Mouse (Mus musculus): ENCODE results near the gene Adamts15. TPM values are rescaled to one million over a fixed set of nuclear protein-coding genes. Genes with fewer than 3 reads are reported as not detected.

The Adamts15 gene
- polyA plus RNA-seq (2012; ENCODE audit: insufficient read depth, insufficient read length, low replicate concordance, missing spikeins): not detected in 2 replicates

DNA sequence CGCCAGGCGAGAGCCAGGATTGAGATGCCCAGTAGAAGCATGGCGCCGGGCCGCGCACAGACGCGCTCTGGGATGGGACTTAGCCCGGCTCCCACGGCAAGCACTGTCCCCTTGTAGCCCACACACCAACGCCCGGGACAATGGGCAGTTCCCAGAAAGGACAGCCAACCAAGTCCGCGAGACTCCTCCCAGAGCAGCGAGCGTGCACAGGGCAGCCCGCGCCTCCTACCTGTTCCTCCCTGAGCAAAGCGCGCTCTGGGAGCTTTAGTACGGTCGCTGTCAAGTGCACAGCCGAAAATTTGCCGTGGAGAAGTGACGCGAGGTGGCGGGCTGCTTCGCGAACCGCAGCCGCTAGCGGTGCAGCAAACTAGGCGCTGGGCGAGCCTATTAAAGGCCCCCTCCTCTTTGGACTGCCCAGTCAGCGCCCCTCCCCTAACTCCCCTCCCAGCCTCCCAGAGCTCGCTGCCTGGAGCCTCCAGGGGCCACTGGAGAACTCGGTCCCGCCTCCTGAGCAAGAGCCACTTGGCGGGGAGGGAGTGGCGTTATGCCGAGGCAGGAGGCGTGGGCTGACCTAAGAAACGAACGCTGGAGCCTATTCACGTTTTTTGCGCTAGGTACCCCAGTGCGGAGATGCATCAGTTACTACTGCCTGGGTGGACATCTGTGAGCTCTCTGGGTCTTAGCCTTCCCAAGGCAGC is at the start of gene Adamts15:
Adamts15 (minus strand) TSS at position 256 of the 698 bp plus-strand sequence.
- TF ChIP-seq POLR2A (IDR thresholded peaks at IDR 0.05; ENCODE audit: insufficient read depth, low read depth, low read length) (no peak), CTCF (IDR thresholded peaks at IDR 0.05; ENCODE audit: insufficient read depth, low read depth, low read length) (no peak)
- 1% methylated on average over 47 of the region's 47 CpGs for WGBS
- H3K4me1 ChIP-seq (ENCODE audit: control insufficient read depth, insufficient read depth, low read length): peaks cover 30% of the 10 kb centered on the region
- peak within 1 kb of the TSS; percentile 61 for H3K4me3 ChIP-seq (ENCODE audit: insufficient read depth, low read depth, low read length)
- peak within 1 kb of the TSS; percentile 29; the same call in 1 of the 2 replicates for H3K27ac ChIP-seq (ENCODE audit: insufficient read depth, low read depth, low read length)

DNA sequence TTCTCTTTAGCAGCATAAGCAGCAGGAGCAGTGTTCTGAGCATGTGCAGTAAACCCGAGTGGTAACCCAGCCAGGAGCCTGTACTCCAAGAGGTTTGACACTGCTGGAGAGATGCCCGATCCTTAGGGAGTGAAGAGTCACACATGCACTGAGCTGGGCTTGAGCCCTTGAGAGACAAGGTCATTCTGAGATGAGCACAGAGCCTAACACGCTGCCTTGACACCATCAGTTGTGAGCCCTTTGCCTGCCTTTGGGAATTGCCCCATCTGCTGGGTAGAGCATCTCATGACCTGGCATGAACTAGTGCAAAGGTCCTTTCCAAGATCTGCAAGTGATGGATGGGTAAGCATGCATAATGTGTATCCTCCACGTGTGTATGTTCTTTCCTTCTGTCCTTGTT is 49.7 kb upstream of the Adamts15 start:
- 58% methylated on average over 4 of the region's 4 CpGs for WGBS
- H3K27ac ChIP-seq (ENCODE audit: insufficient read depth, low read depth, low read length): no peak overlapping the region
- H3K4me3 ChIP-seq (ENCODE audit: insufficient read depth, low read depth, low read length): no peak overlapping the region
- no peak for TF ChIP-seq CTCF (IDR thresholded peaks at IDR 0.05; ENCODE audit: insufficient read depth, low read depth, low read length)
- TF ChIP-seq POLR2A (IDR thresholded peaks at IDR 0.05; ENCODE audit: insufficient read depth, low read depth, low read length): no peak
- no peaks in the 10 kb centered on the region for H3K4me1 ChIP-seq (ENCODE audit: control insufficient read depth, insufficient read depth, low read length)

DNA sequence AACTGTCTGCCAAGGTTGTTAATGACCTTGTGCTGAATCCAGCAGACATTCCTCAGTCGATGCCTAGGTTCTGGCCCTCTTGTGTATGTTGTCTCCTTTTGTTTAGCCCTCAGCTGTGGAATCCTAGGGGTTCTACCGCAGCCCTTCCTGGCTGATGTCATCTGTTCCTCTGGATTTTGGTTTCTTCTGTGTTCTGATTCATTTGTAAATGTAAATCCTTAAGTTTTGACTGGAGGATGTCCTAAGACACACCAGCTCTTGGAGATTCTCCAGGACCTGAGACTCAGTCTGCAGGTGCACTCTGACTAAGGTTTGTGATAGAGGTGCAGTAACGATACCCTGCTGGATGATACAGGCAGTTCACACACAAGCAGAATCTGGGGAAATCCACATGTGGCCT is 47.7 kb upstream of the Adamts15 start:
- H3K4me3 ChIP-seq (ENCODE audit: insufficient read depth, low read depth, low read length): no peak overlapping the region
- no peak for TF ChIP-seq CTCF (IDR thresholded peaks at IDR 0.05; ENCODE audit: insufficient read depth, low read depth, low read length)
- TF ChIP-seq POLR2A (IDR thresholded peaks at IDR 0.05; ENCODE audit: insufficient read depth, low read depth, low read length): no peak
- 67% methylated on average over 3 of the region's 3 CpGs for WGBS
- H3K4me1 ChIP-seq (ENCODE audit: control insufficient read depth, insufficient read depth, low read length): no peaks in the 10 kb centered on the region
- H3K27ac ChIP-seq (ENCODE audit: insufficient read depth, low read depth, low read length): no peak overlapping the region

DNA sequence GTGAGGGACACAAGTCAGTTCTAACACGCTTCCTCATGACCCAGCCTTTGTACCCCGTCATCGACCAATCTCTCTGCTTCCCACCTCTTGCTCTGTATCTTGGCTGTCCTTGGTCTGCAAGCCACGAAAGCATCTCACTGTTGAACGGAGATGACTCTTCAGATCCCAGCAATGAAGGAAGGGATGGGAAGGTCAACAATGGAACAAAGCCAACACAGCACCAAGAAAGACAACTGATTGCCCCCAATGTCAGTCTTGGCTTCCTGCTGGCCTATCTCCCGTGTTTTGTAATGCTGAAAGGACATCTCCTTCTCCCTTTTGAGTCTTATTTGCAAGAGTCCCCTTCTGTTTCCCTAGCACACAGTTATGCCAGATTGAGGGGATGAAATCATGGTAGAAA is 45.9 kb upstream of the Adamts15 start:
- peaks cover 4% of the 10 kb centered on the region; the same call in 1 of the 2 replicates for H3K4me1 ChIP-seq (ENCODE audit: control insufficient read depth, insufficient read depth, low read length)
- WGBS: 94% methylated on average over 6 of the region's 6 CpGs
- H3K4me3 ChIP-seq (ENCODE audit: insufficient read depth, low read depth, low read length): no peak overlapping the region
- no peak for TF ChIP-seq POLR2A (IDR thresholded peaks at IDR 0.05; ENCODE audit: insufficient read depth, low read depth, low read length)
- TF ChIP-seq CTCF (IDR thresholded peaks at IDR 0.05; ENCODE audit: insufficient read depth, low read depth, low read length): no peak
- H3K27ac ChIP-seq (ENCODE audit: insufficient read depth, low read depth, low read length): no peak overlapping the region

DNA sequence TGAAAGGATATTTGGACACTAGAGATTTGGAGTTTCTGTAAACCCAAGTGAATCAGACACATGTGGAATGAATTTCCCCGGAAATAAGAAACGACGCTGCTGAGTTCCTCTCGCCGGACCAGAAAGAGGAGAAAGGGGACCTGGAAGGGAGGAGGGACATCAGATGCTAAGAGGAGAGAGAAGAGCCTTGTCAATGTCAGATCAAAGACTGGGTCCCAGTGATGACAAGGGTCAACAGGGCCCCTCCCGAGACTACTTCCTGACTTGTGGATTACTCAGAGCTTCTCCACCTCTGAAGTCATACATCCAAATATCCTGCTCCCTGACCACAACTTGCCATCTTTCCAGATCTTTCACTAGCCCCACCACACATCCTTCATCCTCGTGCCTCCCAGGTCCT is 44.6 kb upstream of the Adamts15 start:
- 88% methylated on average over 7 of the region's 7 CpGs for WGBS
- TF ChIP-seq POLR2A (IDR thresholded peaks at IDR 0.05; ENCODE audit: insufficient read depth, low read depth, low read length) (no peak), CTCF (IDR thresholded peaks at IDR 0.05; ENCODE audit: insufficient read depth, low read depth, low read length) (no peak)
- H3K4me3 ChIP-seq (ENCODE audit: insufficient read depth, low read depth, low read length): no peak overlapping the region
- peaks cover 4% of the 10 kb centered on the region; the same call in 1 of the 2 replicates for H3K4me1 ChIP-seq (ENCODE audit: control insufficient read depth, insufficient read depth, low read length)
- no peak overlapping the region for H3K27ac ChIP-seq (ENCODE audit: insufficient read depth, low read depth, low read length)

DNA sequence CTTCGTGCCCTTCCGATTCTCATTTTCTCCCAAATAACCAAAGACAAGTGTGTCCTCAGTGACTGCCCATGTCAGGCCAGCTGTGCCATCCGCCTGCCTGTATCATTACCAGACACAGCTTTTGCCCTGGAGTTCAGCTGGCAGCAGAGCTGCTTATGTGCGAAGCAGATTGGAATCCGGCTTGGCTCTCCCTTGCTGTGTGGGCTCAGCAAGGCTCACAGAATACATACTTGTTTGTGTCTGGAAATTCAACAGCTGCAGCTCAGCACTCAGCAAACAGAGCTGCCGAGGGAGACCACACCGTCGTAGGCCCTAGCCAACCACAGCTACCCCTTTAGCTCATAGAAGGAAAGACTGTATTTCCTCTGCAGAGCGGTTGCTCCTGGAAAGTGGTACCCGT is 42.4 kb upstream of the Adamts15 start:
- H3K4me3 ChIP-seq (ENCODE audit: insufficient read depth, low read depth, low read length): no peak overlapping the region
- H3K27ac ChIP-seq (ENCODE audit: insufficient read depth, low read depth, low read length): no peak overlapping the region
- 54% methylated on average over 10 of the region's 10 CpGs for whole genome bisulfite sequencing
- TF ChIP-seq CTCF (IDR thresholded peaks at IDR 0.05; ENCODE audit: insufficient read depth, low read depth, low read length): no peak
- no peak for TF ChIP-seq POLR2A (IDR thresholded peaks at IDR 0.05; ENCODE audit: insufficient read depth, low read depth, low read length)
- peaks cover 4% of the 10 kb centered on the region; the same call in 1 of the 2 replicates for H3K4me1 ChIP-seq (ENCODE audit: control insufficient read depth, insufficient read depth, low read length)

DNA sequence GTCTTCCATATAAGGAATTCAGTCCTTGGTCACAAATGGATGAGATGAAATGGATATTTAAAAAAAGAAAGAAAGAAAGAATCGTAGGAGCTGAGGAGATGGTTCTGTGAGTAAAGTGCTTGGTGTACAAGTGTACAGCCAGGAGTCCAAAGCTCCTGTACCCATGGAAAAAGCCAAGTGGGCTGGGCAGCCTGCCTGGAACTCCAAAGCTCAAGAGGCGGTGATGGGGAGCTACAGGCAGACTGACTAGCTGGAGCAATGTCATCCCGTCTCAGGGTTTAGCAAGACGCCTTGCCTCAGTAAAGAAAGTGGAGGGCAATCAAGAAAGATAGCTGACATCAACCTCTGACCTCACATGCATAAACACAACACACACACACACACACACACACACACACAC is 41.5 kb upstream of the Adamts15 start:
- Histone ChIP-seq H3K27ac (ENCODE audit: insufficient read depth, low read depth, low read length) (no peak overlapping the region), H3K4me3 (ENCODE audit: insufficient read depth, low read depth, low read length) (no peak overlapping the region), H3K4me1 (ENCODE audit: control insufficient read depth, insufficient read depth, low read length) (peaks cover 4% of the 10 kb centered on the region; the same call in 1 of the 2 replicates)
- TF ChIP-seq CTCF (IDR thresholded peaks at IDR 0.05; ENCODE audit: insufficient read depth, low read depth, low read length) (no peak), POLR2A (IDR thresholded peaks at IDR 0.05; ENCODE audit: insufficient read depth, low read depth, low read length) (no peak)
- 89% methylated on average over 4 of the region's 4 CpGs for WGBS

DNA sequence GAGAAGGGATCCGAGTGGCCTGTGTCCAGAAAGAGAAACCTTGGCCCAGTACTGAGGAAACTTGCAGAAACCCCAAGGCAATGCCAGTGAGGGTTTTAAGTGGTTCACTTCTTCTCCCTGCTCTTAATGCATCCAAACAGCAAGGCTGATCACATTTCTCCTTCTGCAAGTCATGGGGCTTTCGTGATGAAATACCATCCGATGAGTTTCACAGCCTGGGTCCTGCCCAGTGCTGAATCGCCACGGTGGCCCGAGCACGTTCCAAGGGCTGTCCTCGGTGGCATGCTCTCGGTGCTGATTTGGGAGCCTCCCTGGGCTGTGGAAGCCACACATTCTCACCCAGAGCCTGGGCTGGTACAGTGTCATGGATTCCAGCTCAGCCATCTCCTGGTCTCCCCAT is 33.0 kb upstream of the Adamts15 start:
- no peaks in the 10 kb centered on the region for H3K4me1 ChIP-seq (ENCODE audit: control insufficient read depth, insufficient read depth, low read length)

DNA sequence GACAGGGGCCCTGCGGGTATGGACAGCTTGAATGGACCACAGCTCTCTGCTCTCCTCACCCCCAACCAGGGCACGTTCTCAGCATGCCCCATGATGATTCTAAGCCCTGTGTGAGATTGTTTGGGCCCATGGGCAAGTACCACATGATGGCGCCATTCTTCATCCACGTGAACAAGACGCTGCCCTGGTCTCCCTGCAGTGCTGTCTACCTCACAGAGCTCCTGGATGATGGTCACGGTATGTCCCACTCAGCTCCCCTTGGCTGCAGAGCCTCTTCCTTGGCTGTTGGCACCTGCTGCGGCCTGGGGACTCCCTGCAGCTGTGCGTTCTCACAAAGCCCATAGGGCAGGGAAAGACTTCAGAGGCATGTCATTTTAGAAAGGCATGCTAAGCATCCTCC is 31.0 kb upstream of the Adamts15 start:
- Histone ChIP-seq H3K4me1 (ENCODE audit: control insufficient read depth, insufficient read depth, low read length) (no peaks in the 10 kb centered on the region), H3K27ac (ENCODE audit: insufficient read depth, low read depth, low read length) (no peak overlapping the region), H3K4me3 (ENCODE audit: insufficient read depth, low read depth, low read length) (no peak overlapping the region)
- WGBS: 74% methylated on average over 8 of the region's 8 CpGs
- TF ChIP-seq POLR2A (IDR thresholded peaks at IDR 0.05; ENCODE audit: insufficient read depth, low read depth, low read length) (no peak), CTCF (IDR thresholded peaks at IDR 0.05; ENCODE audit: insufficient read depth, low read depth, low read length) (no peak)

More for the DNA sequence above, 33.0 kb upstream of the Adamts15 start:
- TF ChIP-seq CTCF (IDR thresholded peaks at IDR 0.05; ENCODE audit: insufficient read depth, low read depth, low read length) (no peak), POLR2A (IDR thresholded peaks at IDR 0.05; ENCODE audit: insufficient read depth, low read depth, low read length) (no peak)
- 96% methylated on average over 9 of the region's 9 CpGs for WGBS
- no peak overlapping the region for H3K27ac ChIP-seq (ENCODE audit: insufficient read depth, low read depth, low read length)
- H3K4me3 ChIP-seq (ENCODE audit: insufficient read depth, low read depth, low read length): no peak overlapping the region

All from olfactory bulb, adult 2 months (tissue).